Mouse (Mus musculus): ENCODE data around the gene Aldh16a1. TPM values are rescaled to one million over a fixed set of nuclear protein-coding genes. Genes with fewer than 3 reads are reported as not detected.

Gene Aldh16a1
- total and polyA plus RNA-seq, 2 experiments from 2014 or later = 19.0 to 30.9 TPM

GRCm38 (mm10) chr7:45164833-45165232 lies 10.4 kb upstream of the Aldh16a1 start:
- ATAC-seq (no peak), DNase-seq (ENCODE audit: low spot score) (no peak)
- H3K36me3 ChIP-seq (ENCODE audit: insufficient read depth, low read length) = 0 out of 2 replicates have a peak, but pooled peaks cover 4% of the 10 kb centered on the region
- no peak overlapping the region for H3K9ac ChIP-seq (replicated peaks; ENCODE audit: low read length)
- peaks cover 9% of the 10 kb centered on the region; the same call in 1 of the 2 replicates for H3K4me1 ChIP-seq (ENCODE audit: insufficient read depth, low read length)
- H3K27ac ChIP-seq = no peak overlapping the region
- peaks cover 38% of the 10 kb centered on the region for H3K27me3 ChIP-seq (ENCODE audit: insufficient read depth, low read length)
- no peak overlapping the region for H3K4me3 ChIP-seq (ENCODE audit: low read length)
- WGBS = 67% methylated on average over 5 of the region's 5 CpGs
- no peaks in the 10 kb centered on the region for H3K9me3 ChIP-seq (ENCODE audit: low read length)
- TF ChIP-seq CTCF (IDR thresholded peaks at IDR 0.05; ENCODE audit: low read depth) = no peak
- no peak overlapping the region for H3K4me2 ChIP-seq (ENCODE audit: low read depth, low read length)

GRCm38 (mm10) chr7:45163735-45164490 lies 9.5 kb upstream of the Aldh16a1 start, which contains the start of gene Slc17a7:
Slc17a7 (plus strand) TSS chr7:45163949.
- TF ChIP-seq CTCF (IDR thresholded peaks at IDR 0.05; ENCODE audit: low read depth) = no peak
- DNase-seq (ENCODE audit: low spot score) (no peak), ATAC-seq (no peak)
- no peak within 1 kb of the TSS for H3K27ac ChIP-seq
- 3% methylated on average over 40 of the region's 41 CpGs for WGBS
- H3K4me1 ChIP-seq (ENCODE audit: insufficient read depth, low read length) = peaks cover 9% of the 10 kb centered on the region; the same call in 1 of the 2 replicates
- H3K27me3 ChIP-seq (ENCODE audit: insufficient read depth, low read length) = peaks cover 31% of the 10 kb centered on the region
- peak within 1 kb of the TSS; percentile 51 for H3K9ac ChIP-seq (replicated peaks; ENCODE audit: low read length)
- H3K36me3 ChIP-seq (ENCODE audit: insufficient read depth, low read length) = 0 out of 2 replicates have a peak, but pooled peaks cover 4% of the 10 kb centered on the region
- H3K9me3 ChIP-seq (ENCODE audit: low read length) = no peaks in the 10 kb centered on the region
- peak within 1 kb of the TSS; percentile 40 for H3K4me3 ChIP-seq (ENCODE audit: low read length)
- peak within 1 kb of the TSS; percentile 58 for H3K4me2 ChIP-seq (ENCODE audit: low read depth, low read length)

- 75% methylated on average over 9 of the region's 9 CpGs for WGBS
- H3K4me2 ChIP-seq (ENCODE audit: low read depth, low read length) = no peak overlapping the region
- 0 out of 2 replicates have a peak, but pooled peaks cover 4% of the 10 kb centered on the region for H3K36me3 ChIP-seq (ENCODE audit: insufficient read depth, low read length)
- no peak overlapping the region for H3K27ac ChIP-seq
- no peak overlapping the region for H3K9ac ChIP-seq (replicated peaks; ENCODE audit: low read length)
- ATAC-seq = no peak
- no peak for DNase-seq (ENCODE audit: low spot score)
- peaks cover 4% of the 10 kb centered on the region; the same call in 1 of the 2 replicates for H3K4me1 ChIP-seq (ENCODE audit: insufficient read depth, low read length)
- TF ChIP-seq CTCF (IDR thresholded peaks at IDR 0.05; ENCODE audit: low read depth) = no peak
- H3K4me3 ChIP-seq (ENCODE audit: low read length) = no peak overlapping the region
- H3K9me3 ChIP-seq (ENCODE audit: low read length) = no peaks in the 10 kb centered on the region
- H3K27me3 ChIP-seq (ENCODE audit: insufficient read depth, low read length) = peaks cover 23% of the 10 kb centered on the region
These were observed 8.7 kb upstream of the Aldh16a1 start for GRCm38 (mm10) chr7:45162996-45163615.

- H3K9ac ChIP-seq (replicated peaks; ENCODE audit: low read length) = peak overlapping the region; percentile 38; the same call in 1 of the 2 replicates
- 29% methylated on average over 6 of the region's 6 CpGs for WGBS
- no peak for ATAC-seq
- H3K36me3 ChIP-seq (ENCODE audit: insufficient read depth, low read length) = 0 out of 2 replicates have a peak, but pooled peaks cover 4% of the 10 kb centered on the region
- no peak for DNase-seq (ENCODE audit: low spot score)
- H3K9me3 ChIP-seq (ENCODE audit: low read length) = no peaks in the 10 kb centered on the region
- H3K27me3 ChIP-seq (ENCODE audit: insufficient read depth, low read length) = peaks cover 18% of the 10 kb centered on the region
- H3K4me1 ChIP-seq (ENCODE audit: insufficient read depth, low read length) = no peaks in the 10 kb centered on the region; the same call in 1 of the 2 replicates
- no peak for TF ChIP-seq CTCF (IDR thresholded peaks at IDR 0.05; ENCODE audit: low read depth)
- H3K4me2 ChIP-seq (ENCODE audit: low read depth, low read length) = peak overlapping the region; percentile 63
- peak overlapping the region; percentile 33 for H3K4me3 ChIP-seq (ENCODE audit: low read length)
- H3K27ac ChIP-seq = 0 out of 2 replicates have a peak overlapping the region, but pooled peaks have one; percentile 32
These were observed 8.2 kb upstream of the Aldh16a1 start for GRCm38 (mm10) chr7:45162551-45162950.

GRCm38 (mm10) chr7:45161612-45162473 lies 7.5 kb upstream of the Aldh16a1 start:
- WGBS = 4% methylated on average over 33 of the region's 35 CpGs
- ATAC-seq (peak; percentile 94), DNase-seq (ENCODE audit: low spot score) (peak; percentile 95)
- peak; percentile 79 for TF ChIP-seq CTCF (IDR thresholded peaks at IDR 0.05; ENCODE audit: low read depth)
- Histone ChIP-seq H3K4me3 (ENCODE audit: low read length) (peak overlapping the region; percentile 33), H3K4me1 (ENCODE audit: insufficient read depth, low read length) (no peaks in the 10 kb centered on the region; the same call in 1 of the 2 replicates), H3K9ac (replicated peaks; ENCODE audit: low read length) (peak overlapping the region; percentile 38; the same call in 1 of the 2 replicates), H3K4me2 (ENCODE audit: low read depth, low read length) (peak overlapping the region; percentile 63), H3K27ac (0 out of 2 replicates have a peak overlapping the region, but pooled peaks have one; percentile 32), H3K9me3 (ENCODE audit: low read length) (no peaks in the 10 kb centered on the region), H3K36me3 (ENCODE audit: insufficient read depth, low read length) (0 out of 2 replicates have a peak, but pooled peaks cover 4% of the 10 kb centered on the region), H3K27me3 (ENCODE audit: insufficient read depth, low read length) (peaks cover 13% of the 10 kb centered on the region)

- Histone ChIP-seq H3K27ac (no peak overlapping the region), H3K9me3 (ENCODE audit: low read length) (no peaks in the 10 kb centered on the region), H3K4me1 (ENCODE audit: insufficient read depth, low read length) (no peaks in the 10 kb centered on the region; the same call in 1 of the 2 replicates), H3K36me3 (ENCODE audit: insufficient read depth, low read length) (0 out of 2 replicates have a peak, but pooled peaks cover 4% of the 10 kb centered on the region), H3K4me3 (ENCODE audit: low read length) (no peak overlapping the region), H3K27me3 (ENCODE audit: insufficient read depth, low read length) (peaks cover 10% of the 10 kb centered on the region), H3K4me2 (ENCODE audit: low read depth, low read length) (no peak overlapping the region), H3K9ac (replicated peaks; ENCODE audit: low read length) (no peak overlapping the region)
- no peak for ATAC-seq
- no peak for DNase-seq (ENCODE audit: low spot score)
- TF ChIP-seq CTCF (IDR thresholded peaks at IDR 0.05; ENCODE audit: low read depth) = no peak
- WGBS = 94% methylated on average over 3 of the region's 3 CpGs
These were observed 6.5 kb upstream of the Aldh16a1 start for GRCm38 (mm10) chr7:45160866-45161265.

Measured in hindbrain, postnatal 0 days (tissue).